Mouse (Mus musculus) layer of hippocampus, adult 9-11 months (tissue): ENCODE results near the gene Trpc4ap.

ENCODE experiments used
- DNase-seq: peaks from one replicate; pipeline ENCODE4 v3.0.0; 2022

Trpc4ap gene

GRCm38 (mm10) chr2:155693136-155693535 lies 952 bp upstream of the Trpc4ap start:
- DNase-seq = no peak

- no peak for DNase-seq
Measured at GRCm38 (mm10) chr2:155691336-155691722, 855 bp downstream of the Trpc4ap start.

- no peak for DNase-seq
Measured at GRCm38 (mm10) chr2:155689211-155689610, 3.0 kb downstream of the Trpc4ap start.

- no peak for DNase-seq
Measured at GRCm38 (mm10) chr2:155687746-155688145, 4.4 kb downstream of the Trpc4ap start.

- no peak for DNase-seq
Measured at GRCm38 (mm10) chr2:155686572-155686971, 5.6 kb downstream of the Trpc4ap start.

GRCm38 (mm10) chr2:155683821-155684220 lies 8.4 kb downstream of the Trpc4ap start:
- no peak for DNase-seq

GRCm38 (mm10) chr2:155683137-155683536 lies 9.0 kb downstream of the Trpc4ap start:
- no peak for DNase-seq

- DNase-seq = no peak
Measured at GRCm38 (mm10) chr2:155681874-155682273, 10.3 kb downstream of the Trpc4ap start.

- DNase-seq = no peak
Measured at GRCm38 (mm10) chr2:155681194-155681593, 11.0 kb downstream of the Trpc4ap start.

GRCm38 (mm10) chr2:155680591-155680990 lies 11.6 kb downstream of the Trpc4ap start:
- no peak for DNase-seq

- no peak for DNase-seq
Measured at GRCm38 (mm10) chr2:155679586-155680110, 12.5 kb downstream of the Trpc4ap start.

- DNase-seq = no peak
Measured at GRCm38 (mm10) chr2:155675118-155675517, 17.1 kb downstream of the Trpc4ap start.

GRCm38 (mm10) chr2:155673546-155673945 lies 18.6 kb downstream of the Trpc4ap start:
- DNase-seq = no peak

- DNase-seq = no peak
Measured at GRCm38 (mm10) chr2:155671236-155671635, 20.9 kb downstream of the Trpc4ap start.

GRCm38 (mm10) chr2:155668461-155668860 lies 23.7 kb downstream of the Trpc4ap start:
- DNase-seq = no peak

GRCm38 (mm10) chr2:155667881-155668280 lies 24.3 kb downstream of the Trpc4ap start:
- DNase-seq = no peak

- no peak for DNase-seq
Measured at GRCm38 (mm10) chr2:155663910-155664460, 28.2 kb downstream of the Trpc4ap start.

GRCm38 (mm10) chr2:155663097-155663496 lies 29.1 kb downstream of the Trpc4ap start:
- peak; percentile 66 for DNase-seq

- DNase-seq = peak; percentile 81
Measured at GRCm38 (mm10) chr2:155662390-155662789, 29.8 kb downstream of the Trpc4ap start.

- DNase-seq = no peak
Measured at GRCm38 (mm10) chr2:155655759-155656372, 36.3 kb downstream of the Trpc4ap start.

GRCm38 (mm10) chr2:155652618-155653017 lies 39.6 kb downstream of the Trpc4ap start:
- no peak for DNase-seq

GRCm38 (mm10) chr2:155645746-155646145 lies 46.4 kb downstream of the Trpc4ap start:
- DNase-seq = no peak

GRCm38 (mm10) chr2:155641540-155642472 lies 50.4 kb downstream of the Trpc4ap start:
- peak; percentile 49 for DNase-seq

- DNase-seq = peak; percentile 73
Measured at GRCm38 (mm10) chr2:155640656-155641055, 51.5 kb downstream of the Trpc4ap start.
